Mouse (Mus musculus) erythroblast, embryonic 14.5 days (primary cell): ENCODE results near the gene Pygo2.

Experiments
- GATA1 ChIP-seq: IDR thresholded peaks from 2 replicates; pipeline ENCODE4 v1.6.1; 2012; ENCODE audit warnings: low read length, inconsistent platforms, mixed read lengths
- TAL1 ChIP-seq: IDR thresholded peaks from 3 replicates; pipeline ENCODE4 v1.6.1; 2012; ENCODE audit warnings: low read length, inconsistent platforms, mixed read lengths

DNA sequence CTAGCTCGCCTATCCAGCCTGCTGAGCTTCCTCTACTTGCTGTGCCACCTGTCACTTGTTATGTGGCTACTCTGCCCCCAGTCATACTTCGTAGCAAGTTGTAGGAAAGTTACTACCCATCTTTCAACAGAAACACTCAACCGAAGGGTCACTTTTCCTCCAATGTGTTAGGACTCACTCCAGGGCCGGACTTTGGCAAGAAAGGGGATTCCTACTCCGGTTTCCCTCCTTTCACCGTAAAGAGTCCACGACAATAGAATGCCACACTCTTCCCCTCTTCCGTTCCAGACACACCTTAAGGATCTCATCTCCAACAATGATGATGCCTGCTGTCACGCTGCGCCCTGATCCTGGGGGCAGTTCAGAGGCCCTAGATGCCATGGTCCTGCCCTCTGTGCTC is 19.1 kb upstream of the Pygo2 start:
- TF ChIP-seq GATA1: no peak
- TF ChIP-seq TAL1: no peak
